Mouse (Mus musculus) lung, embryonic 14.5 days (tissue): ENCODE results near the gene Cdh12. TPM values are rescaled to one million over a fixed set of nuclear protein-coding genes. Genes with fewer than 3 reads are reported as not detected.

ENCODE experiments used
- ATAC-seq: fragments of 200-750 bp; cut with Nextera tagmentation; 2 replicates; pipeline ENCODE4 v1.8.0; 2017; ENCODE audit warnings: mild to moderate bottlenecking, moderate TSS enrichment, moderate library complexity; ENCODE audit not compliant: insufficient read depth
- DNase-seq: peaks from one replicate; pipeline ENCODE4 v3.0.0-alpha.2; 2015
- H3K27ac ChIP-seq: fragments of 300-500 bp; sonication (generic); 2 replicates; pipeline ENCODE4 v1.5.1; 2014; ENCODE audit warnings: low read depth, mild to moderate bottlenecking, moderate library complexity
- H3K27me3 ChIP-seq: fragments of 300-500 bp; sonication (generic); 2 replicates; pipeline ENCODE4 v1.6.1; 2014; ENCODE audit warnings: low read length, control low read depth; ENCODE audit not compliant: insufficient read depth
- H3K36me3 ChIP-seq: fragments of 300-500 bp; sonication (generic); 2 replicates; pipeline ENCODE4 v1.6.1; 2014; ENCODE audit warnings: control low read depth; ENCODE audit not compliant: insufficient read depth
- H3K4me1 ChIP-seq: fragments of 300-500 bp; sonication (generic); 2 replicates; pipeline ENCODE4 v1.6.1; 2014; ENCODE audit warnings: antibody characterized with exemption, control low read depth; ENCODE audit not compliant: insufficient read depth
- H3K4me2 ChIP-seq: fragments of 300-500 bp; sonication (generic); 2 replicates; pipeline ENCODE4 v1.6.1; 2014; ENCODE audit warnings: mild to moderate bottlenecking
- H3K4me3 ChIP-seq: fragments of 300-500 bp; sonication (generic); 2 replicates; pipeline ENCODE4 v1.5.1; 2014; ENCODE audit warnings: low read depth, low read length
- H3K9ac ChIP-seq: fragments of 300-500 bp; sonication (generic); 2 replicates; pipeline ENCODE4 v1.6.1; 2014
- H3K9me3 ChIP-seq: fragments of 300-500 bp; sonication (generic); 2 replicates; pipeline ENCODE4 v1.6.1; 2016; ENCODE audit warnings: low read depth, low read length, control low read depth
- CTCF ChIP-seq: IDR thresholded peaks from 2 replicates; pipeline ENCODE4 v1.5.1; 2016; ENCODE audit warnings: antibody characterized with exemption, low read depth
- WGBS: fragments of 180-500 bp; shearing (Covaris S2); extraction: QIAGEN DNeasy Blood & Tissue Kit; methylation state at CpG from one replicate; pipeline ENCODE4 v1.1.7; 2014; 5-methylcytosine and 5-hydroxymethylcytosine counted together
- polyA plus RNA-seq: library from polyadenylated mRNA; unstranded; fragments of >200 nt; fragmentation: Nextera tagmentation; extraction: Ambion mirVana; gene quantifications from 2 replicates; pipeline ENCODE4 v1.2.1, GENCODE M21; 2014

Cdh12 gene
- 0.04 and 0.08 TPM in 2 replicates for polyA plus RNA-seq

DNA sequence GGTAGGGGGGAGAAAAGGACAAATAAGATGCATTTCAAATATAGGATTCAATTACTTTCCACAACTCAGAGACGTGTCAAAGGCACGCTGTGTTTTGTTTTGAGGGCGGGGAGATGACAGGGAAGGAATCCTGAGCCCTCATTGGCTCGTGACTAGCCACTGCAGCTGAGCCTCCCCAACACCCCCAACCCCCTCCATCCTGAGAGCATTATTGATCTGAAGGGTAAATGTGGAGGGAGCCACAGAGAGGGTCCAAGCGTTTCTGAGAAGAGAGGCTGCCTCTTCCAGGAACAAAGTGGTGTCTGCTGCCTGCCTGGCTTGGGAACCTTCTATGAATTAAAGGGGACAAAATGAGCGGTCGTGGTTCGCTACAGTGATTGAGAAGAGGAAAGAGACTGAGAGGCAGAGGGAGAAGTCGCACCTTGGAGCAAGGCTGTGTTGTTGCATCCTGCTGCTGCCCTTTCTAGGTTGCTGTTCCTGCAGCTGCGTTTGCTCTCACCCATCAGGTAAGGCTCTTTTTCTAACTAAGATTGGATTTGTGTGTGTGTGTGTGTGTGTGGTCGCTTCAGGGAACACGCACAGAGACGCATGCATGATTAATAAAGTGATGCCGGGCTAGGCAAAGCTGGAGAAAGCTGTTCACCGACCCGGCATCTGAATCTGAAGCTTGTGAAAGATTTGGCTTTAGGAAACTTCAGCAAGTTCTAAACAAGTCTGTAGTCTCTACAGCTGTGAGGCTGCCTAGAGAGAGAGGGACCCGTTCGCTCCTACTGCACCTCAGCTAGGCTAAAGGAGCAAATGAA lies at the start of gene Cdh12:
Gene Cdh12 (plus strand): TSS at position 405 of the 803 bp plus-strand sequence.
- peak; percentile 63; the same call in 1 of the 2 replicates for ATAC-seq
- Histone ChIP-seq H3K4me2 (peak within 1 kb of the TSS; percentile 49), H3K27ac (no peak within 1 kb of the TSS), H3K27me3 (no peaks in the 10 kb centered on the region), H3K4me1 (no peaks in the 10 kb centered on the region), H3K9me3 (no peaks in the 10 kb centered on the region), H3K36me3 (no peaks in the 10 kb centered on the region), H3K9ac (no peak within 1 kb of the TSS; the same call in 1 of the 2 replicates), H3K4me3 (peak within 1 kb of the TSS; percentile 18)
- 6% methylated on average over 18 of the region's 18 CpGs for WGBS
- TF ChIP-seq CTCF, result no peak
- peak; percentile 57 for DNase-seq

DNA sequence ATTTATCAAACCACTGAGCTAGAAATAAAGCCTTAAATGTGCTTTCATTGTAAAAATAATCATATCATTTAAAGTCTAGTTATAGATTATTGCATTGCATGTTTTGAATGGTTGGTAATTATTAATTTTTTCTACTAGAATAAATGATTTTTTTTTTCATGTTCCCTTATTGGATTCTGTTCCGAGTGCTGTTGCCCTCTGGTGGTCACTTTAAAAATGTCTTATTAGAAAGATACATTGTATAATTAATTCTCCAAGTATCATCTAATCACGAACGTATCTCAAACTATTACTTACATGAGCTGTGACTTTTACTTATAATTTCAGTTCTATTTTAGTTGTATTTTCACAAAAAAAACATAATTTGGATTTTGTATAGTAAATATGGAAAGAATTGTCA lies 45.5 kb upstream of the Cdh12 start:
- DNase-seq (peak; percentile 41), ATAC-seq (no peak)
- Histone ChIP-seq H3K9ac (no peak overlapping the region), H3K4me2 (no peak overlapping the region), H3K27ac (no peak overlapping the region), H3K4me1 (no peaks in the 10 kb centered on the region), H3K9me3 (no peaks in the 10 kb centered on the region), H3K4me3 (no peak overlapping the region), H3K27me3 (no peaks in the 10 kb centered on the region), H3K36me3 (no peaks in the 10 kb centered on the region)
- WGBS, result 39% methylated on average over 3 of the region's 3 CpGs
- TF ChIP-seq CTCF, result peak; percentile 37

DNA sequence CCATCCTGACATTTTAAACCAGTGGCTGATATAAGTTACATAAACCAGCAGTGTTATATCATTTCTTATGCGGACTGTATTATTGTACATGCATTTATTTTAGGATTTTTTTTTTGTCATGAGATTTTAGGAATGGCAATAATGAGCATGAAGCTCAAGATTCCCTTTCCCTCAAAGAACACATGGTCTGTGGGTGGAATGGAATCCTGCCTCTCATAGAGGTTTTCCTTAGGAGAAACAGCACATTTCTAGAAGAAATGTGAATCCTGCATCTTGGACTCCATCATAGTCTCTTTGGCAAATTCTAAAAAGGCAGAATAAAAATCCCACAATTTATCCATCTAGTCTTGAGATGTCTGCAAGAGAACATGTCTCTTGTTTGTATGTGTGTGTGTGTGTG lies 35.7 kb upstream of the Cdh12 start:
- Histone ChIP-seq H3K36me3 (no peaks in the 10 kb centered on the region), H3K27me3 (no peaks in the 10 kb centered on the region), H3K4me2 (no peak overlapping the region), H3K9me3 (no peaks in the 10 kb centered on the region), H3K4me1 (no peaks in the 10 kb centered on the region), H3K4me3 (no peak overlapping the region), H3K27ac (no peak overlapping the region), H3K9ac (no peak overlapping the region)
- WGBS, result 77% methylated on average over 1 of the region's 1 CpGs
- TF ChIP-seq CTCF, result no peak
- DNase-seq (no peak), ATAC-seq (no peak)

DNA sequence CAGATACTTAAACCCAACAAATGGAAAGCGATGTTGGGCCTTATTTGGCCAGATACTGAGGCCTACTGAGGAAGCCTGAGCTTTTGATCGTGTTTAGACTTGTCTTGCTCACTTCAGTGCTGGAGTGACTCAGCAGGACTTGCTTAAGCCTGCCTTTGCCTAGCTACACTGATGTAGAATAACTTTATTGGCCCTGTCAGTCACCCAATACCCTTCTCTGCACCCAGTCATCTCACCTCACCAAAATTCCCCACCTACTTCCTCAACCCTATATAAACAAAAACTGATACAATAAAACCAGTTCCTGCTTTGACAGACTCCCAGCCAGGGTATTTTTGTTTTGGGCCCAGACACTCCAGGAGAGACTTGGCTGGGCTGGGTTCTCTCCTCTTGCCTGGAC lies 12.7 kb upstream of the Cdh12 start:
- Histone ChIP-seq H3K4me2 (no peak overlapping the region), H3K36me3 (no peaks in the 10 kb centered on the region), H3K4me1 (no peaks in the 10 kb centered on the region), H3K27ac (no peak overlapping the region), H3K9me3 (no peaks in the 10 kb centered on the region), H3K27me3 (no peaks in the 10 kb centered on the region), H3K4me3 (no peak overlapping the region), H3K9ac (no peak overlapping the region)
- ATAC-seq, result no peak
- no peak for DNase-seq
- TF ChIP-seq CTCF, result no peak
- 46% methylated on average over 2 of the region's 2 CpGs for WGBS

DNA sequence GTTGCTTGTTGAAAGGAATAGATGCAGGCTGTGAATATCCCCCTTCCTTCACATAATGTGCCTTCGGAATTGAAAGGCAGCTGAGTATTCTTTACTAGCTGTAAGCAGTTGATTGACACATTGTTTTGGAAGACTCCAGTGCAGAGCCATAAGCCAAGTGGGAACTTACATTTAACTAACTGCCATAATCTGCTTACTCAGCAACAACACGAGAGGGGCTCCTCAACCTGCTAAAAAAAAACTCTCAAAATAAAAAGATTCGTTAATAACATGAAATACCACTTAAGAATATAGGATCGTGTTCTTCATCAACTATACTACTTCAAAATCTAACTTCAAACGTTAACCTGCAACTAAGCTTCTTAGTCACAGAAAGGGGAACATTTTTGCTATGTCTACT lies 1.5 kb downstream of the Cdh12 start:
- TF ChIP-seq CTCF, result no peak
- no peak for DNase-seq
- 64% methylated on average over 5 of the region's 5 CpGs for WGBS
- no peaks in the 10 kb centered on the region for H3K27me3 ChIP-seq
- no peak for ATAC-seq
- no peaks in the 10 kb centered on the region for H3K36me3 ChIP-seq
- no peak overlapping the region for H3K4me2 ChIP-seq
- H3K9me3 ChIP-seq, result no peaks in the 10 kb centered on the region
- H3K4me1 ChIP-seq, result no peaks in the 10 kb centered on the region
- no peak overlapping the region for H3K9ac ChIP-seq
- no peak overlapping the region for H3K4me3 ChIP-seq
- H3K27ac ChIP-seq, result no peak overlapping the region

DNA sequence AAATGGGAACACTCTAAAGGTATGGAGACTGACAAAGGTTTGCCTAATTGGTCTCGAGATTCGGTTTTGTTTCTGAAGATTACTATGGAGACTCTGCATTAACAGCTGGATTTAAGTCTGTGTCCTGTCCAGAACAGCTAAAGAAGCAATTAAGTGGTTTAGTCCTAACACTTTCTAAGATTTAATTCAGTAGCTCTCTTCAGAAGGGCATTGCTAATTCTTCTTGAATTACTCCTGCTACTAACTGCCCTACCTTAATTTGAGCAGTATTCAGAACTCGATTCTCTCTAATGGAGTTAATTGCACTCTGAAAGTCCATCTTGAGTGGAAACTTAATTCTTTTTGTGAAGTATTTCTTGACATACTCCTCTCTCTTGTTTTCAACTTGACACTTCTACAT lies 9.4 kb downstream of the Cdh12 start:
- H3K9ac ChIP-seq, result no peak overlapping the region
- no peak for ATAC-seq
- TF ChIP-seq CTCF, result no peak
- no peaks in the 10 kb centered on the region for H3K36me3 ChIP-seq
- 86% methylated on average over 3 of the region's 3 CpGs for WGBS
- no peak for DNase-seq
- H3K4me2 ChIP-seq, result no peak overlapping the region
- no peaks in the 10 kb centered on the region for H3K9me3 ChIP-seq
- no peaks in the 10 kb centered on the region for H3K4me1 ChIP-seq
- H3K27me3 ChIP-seq, result no peaks in the 10 kb centered on the region
- H3K27ac ChIP-seq, result no peak overlapping the region
- H3K4me3 ChIP-seq, result no peak overlapping the region

DNA sequence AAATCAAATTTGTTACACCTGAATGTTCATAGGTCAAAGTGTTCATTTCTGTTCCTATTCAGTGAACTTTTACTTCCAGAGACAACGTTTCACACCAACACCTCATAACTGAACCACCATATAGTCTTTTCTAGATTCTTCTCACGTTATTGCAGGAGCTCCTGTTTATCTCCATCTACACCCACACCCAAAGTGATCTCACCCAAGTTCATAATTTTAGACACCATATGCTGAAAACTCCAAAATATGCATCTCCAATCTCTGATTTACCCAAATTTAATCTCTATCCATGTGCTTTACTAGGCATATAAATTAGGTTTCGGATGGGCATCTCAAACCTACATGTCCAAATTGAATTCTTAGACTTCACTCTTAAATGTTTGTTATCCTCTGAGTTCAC lies 13.4 kb downstream of the Cdh12 start:
- no peak overlapping the region for H3K4me2 ChIP-seq
- no peak overlapping the region for H3K9ac ChIP-seq
- no peak overlapping the region for H3K27ac ChIP-seq
- ATAC-seq (no peak), DNase-seq (no peak)
- 72% methylated on average over 3 of the region's 3 CpGs for WGBS
- no peaks in the 10 kb centered on the region for H3K27me3 ChIP-seq
- H3K4me1 ChIP-seq, result no peaks in the 10 kb centered on the region
- H3K36me3 ChIP-seq, result no peaks in the 10 kb centered on the region
- no peak overlapping the region for H3K4me3 ChIP-seq
- no peak for TF ChIP-seq CTCF
- no peaks in the 10 kb centered on the region for H3K9me3 ChIP-seq
